Mouse (Mus musculus): ENCODE measurements around the gene Cdh23.

DNA sequence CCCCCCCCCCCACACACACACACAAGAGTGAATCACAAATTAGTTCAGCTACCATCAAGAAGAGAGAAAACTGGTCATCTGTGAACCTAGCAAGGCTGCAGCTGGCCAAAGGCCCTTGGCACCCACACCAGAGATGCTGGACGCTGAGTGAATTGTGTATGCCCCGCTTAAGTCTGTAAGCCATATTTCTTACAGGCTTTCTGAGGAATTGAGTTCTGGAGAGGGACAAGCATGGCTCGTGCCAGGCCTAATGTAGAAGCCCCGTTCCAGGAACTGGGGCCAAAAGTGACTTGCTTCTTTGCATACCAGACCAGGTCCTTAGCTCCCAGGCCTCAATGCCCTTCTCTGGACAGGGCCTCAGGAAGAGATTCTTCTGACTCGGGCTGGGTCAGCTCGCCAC is 132.2 kb downstream of the Cdh23 start:
- TF ChIP-seq POLR2A (IDR thresholded peaks at IDR 0.05; ENCODE audit: insufficient read length, low read depth), result no peak
- no peak for TF ChIP-seq POLR2AphosphoS2 (IDR thresholded peaks at IDR 0.05; ENCODE audit: insufficient read length, low read depth)
- no peak for TF ChIP-seq SRF (IDR thresholded peaks at IDR 0.05; ENCODE audit: control insufficient read depth, insufficient read length, low read depth)
- TF ChIP-seq MAX (IDR thresholded peaks at IDR 0.05; ENCODE audit: low read depth), result no peak
- TF ChIP-seq TCF12 (IDR thresholded peaks at IDR 0.05; ENCODE audit: insufficient read depth, poor library complexity, severe bottlenecking), result no peak
- TF ChIP-seq E2F4 (IDR thresholded peaks at IDR 0.05; ENCODE audit: insufficient read depth), result no peak
- TF ChIP-seq REST (IDR thresholded peaks at IDR 0.05; ENCODE audit: insufficient read depth, insufficient read length), result no peak
- TF ChIP-seq CEBPB (IDR thresholded peaks at IDR 0.05; ENCODE audit: insufficient read depth, poor library complexity, severe bottlenecking), result no peak
- no peak for TF ChIP-seq TCF3 (IDR thresholded peaks at IDR 0.05; ENCODE audit: insufficient read length, low read depth)

Measured in myocyte (in vitro differentiated cells).